Mouse (Mus musculus): Measurements from ENCODE around the gene Dclk1.

GRCm38 (mm10) chr3:55351281-55352052 is 109.3 kb downstream of the Dclk1 start:
- TF ChIP-seq CTCF (IDR thresholded peaks at IDR 0.05; ENCODE audit: control insufficient read depth, insufficient read depth, insufficient replicate concordance, low read depth, low read length) = no peak
- no peak for TF ChIP-seq POLR2A (IDR thresholded peaks at IDR 0.05; ENCODE audit: control insufficient read depth, low read depth, low read length)
